Mouse (Mus musculus): Measurements from ENCODE around the gene Trpm3. TPM values are rescaled to one million over a fixed set of nuclear protein-coding genes. Genes with fewer than 3 reads are reported as not detected.

Gene Trpm3
- polyA plus RNA-seq, 1 experiment from 2014 or later, result 1.8 TPM

GRCm38 (mm10) chr19:22884357-22884756, 745.5 kb downstream of the Trpm3 start:
- H3K4me2 ChIP-seq, result peak overlapping the region; percentile 58

GRCm38 (mm10) chr19:22885051-22885450, 746.2 kb downstream of the Trpm3 start:
- Histone ChIP-seq H3K36me3 (ENCODE audit: control insufficient read depth, insufficient read depth, low read length) (no peaks in the 10 kb centered on the region), H3K27ac (ENCODE audit: low read depth, low read length) (no peak overlapping the region), H3K27me3 (ENCODE audit: control insufficient read depth, insufficient read depth, low read length) (no peaks in the 10 kb centered on the region), H3K9me3 (replicated peaks; ENCODE audit: control insufficient read depth, low read length) (no peaks in the 10 kb centered on the region), H3K4me3 (ENCODE audit: low read depth, low read length) (no peak overlapping the region), H3K4me2 (no peak overlapping the region), H3K4me1 (ENCODE audit: control insufficient read depth, insufficient read depth, low read length) (no peaks in the 10 kb centered on the region), H3K9ac (ENCODE audit: low read depth, low read length) (no peak overlapping the region)
- ATAC-seq (replicated peaks; ENCODE audit: insufficient number of reproducible peaks, low FRiP score, low TSS enrichment), result no peak
- WGBS (ENCODE audit: insufficient replicate concordance), result 78% methylated on average over 5 of the region's 5 CpGs

More at GRCm38 (mm10) chr19:22884357-22884756, 745.5 kb downstream of the Trpm3 start:
- Histone ChIP-seq H3K36me3 (ENCODE audit: control insufficient read depth, insufficient read depth, low read length) (no peaks in the 10 kb centered on the region), H3K4me1 (ENCODE audit: control insufficient read depth, insufficient read depth, low read length) (no peaks in the 10 kb centered on the region), H3K27me3 (ENCODE audit: control insufficient read depth, insufficient read depth, low read length) (no peaks in the 10 kb centered on the region), H3K4me3 (ENCODE audit: low read depth, low read length) (peak overlapping the region; percentile 22; the same call in 1 of the 2 replicates), H3K27ac (ENCODE audit: low read depth, low read length) (no peak overlapping the region), H3K9me3 (replicated peaks; ENCODE audit: control insufficient read depth, low read length) (no peaks in the 10 kb centered on the region), H3K9ac (ENCODE audit: low read depth, low read length) (no peak overlapping the region)
- WGBS (ENCODE audit: insufficient replicate concordance), result 44% methylated on average over 11 of the region's 11 CpGs
- no peak for ATAC-seq (replicated peaks; ENCODE audit: insufficient number of reproducible peaks, low FRiP score, low TSS enrichment)

- 79% methylated on average over 7 of the region's 7 CpGs for WGBS (ENCODE audit: insufficient replicate concordance)
- H3K4me1 ChIP-seq (ENCODE audit: control insufficient read depth, insufficient read depth, low read length), result 0 out of 2 replicates have a peak, but pooled peaks cover 6% of the 10 kb centered on the region
- H3K4me3 ChIP-seq (ENCODE audit: low read depth, low read length), result no peak overlapping the region
- no peak overlapping the region for H3K9ac ChIP-seq (ENCODE audit: low read depth, low read length)
- no peaks in the 10 kb centered on the region for H3K9me3 ChIP-seq (replicated peaks; ENCODE audit: control insufficient read depth, low read length)
- H3K36me3 ChIP-seq (ENCODE audit: control insufficient read depth, insufficient read depth, low read length), result no peaks in the 10 kb centered on the region
- no peaks in the 10 kb centered on the region for H3K27me3 ChIP-seq (ENCODE audit: control insufficient read depth, insufficient read depth, low read length)
- ATAC-seq (replicated peaks; ENCODE audit: insufficient number of reproducible peaks, low FRiP score, low TSS enrichment), result no peak
- H3K4me2 ChIP-seq, result no peak overlapping the region
- H3K27ac ChIP-seq (ENCODE audit: low read depth, low read length), result no peak overlapping the region
These were observed 763.0 kb downstream of the Trpm3 start for GRCm38 (mm10) chr19:22901892-22902291.

DNA sequence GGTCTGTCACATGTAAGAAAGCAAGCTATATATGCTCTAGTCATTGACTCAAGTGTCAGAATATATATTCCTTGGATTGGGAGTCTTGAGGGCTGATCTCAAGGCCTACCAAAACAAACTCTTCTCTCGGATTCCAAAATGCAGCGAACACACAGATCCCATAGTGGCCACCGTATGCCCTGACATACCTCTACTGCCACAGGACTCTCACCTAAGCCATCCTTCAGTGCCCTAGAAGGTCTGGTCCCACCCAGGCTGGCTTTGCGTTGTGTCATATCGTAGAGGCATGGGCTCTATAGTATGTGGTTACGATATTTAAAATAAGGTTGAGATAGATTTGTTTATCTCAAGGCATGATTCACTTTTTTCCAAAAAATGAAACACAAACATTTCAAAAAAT, 763.5 kb downstream of the Trpm3 start:
- no peak overlapping the region for H3K4me2 ChIP-seq
- H3K4me3 ChIP-seq (ENCODE audit: low read depth, low read length), result no peak overlapping the region
- no peak overlapping the region for H3K9ac ChIP-seq (ENCODE audit: low read depth, low read length)
- H3K9me3 ChIP-seq (replicated peaks; ENCODE audit: control insufficient read depth, low read length), result no peaks in the 10 kb centered on the region
- no peak overlapping the region for H3K27ac ChIP-seq (ENCODE audit: low read depth, low read length)
- no peak for ATAC-seq (replicated peaks; ENCODE audit: insufficient number of reproducible peaks, low FRiP score, low TSS enrichment)
- H3K36me3 ChIP-seq (ENCODE audit: control insufficient read depth, insufficient read depth, low read length), result no peaks in the 10 kb centered on the region
- no peaks in the 10 kb centered on the region for H3K27me3 ChIP-seq (ENCODE audit: control insufficient read depth, insufficient read depth, low read length)
- H3K4me1 ChIP-seq (ENCODE audit: control insufficient read depth, insufficient read depth, low read length), result 0 out of 2 replicates have a peak, but pooled peaks cover 6% of the 10 kb centered on the region
- 92% methylated on average over 6 of the region's 6 CpGs for WGBS (ENCODE audit: insufficient replicate concordance)

GRCm38 (mm10) chr19:22905066-22905482, 766.2 kb downstream of the Trpm3 start:
- Histone ChIP-seq H3K9me3 (replicated peaks; ENCODE audit: control insufficient read depth, low read length) (no peaks in the 10 kb centered on the region), H3K4me1 (ENCODE audit: control insufficient read depth, insufficient read depth, low read length) (0 out of 2 replicates have a peak, but pooled peaks cover 6% of the 10 kb centered on the region), H3K9ac (ENCODE audit: low read depth, low read length) (no peak overlapping the region), H3K27me3 (ENCODE audit: control insufficient read depth, insufficient read depth, low read length) (no peaks in the 10 kb centered on the region), H3K36me3 (ENCODE audit: control insufficient read depth, insufficient read depth, low read length) (no peaks in the 10 kb centered on the region), H3K4me2 (peak overlapping the region; percentile 37), H3K27ac (ENCODE audit: low read depth, low read length) (peak overlapping the region; percentile 83), H3K4me3 (ENCODE audit: low read depth, low read length) (no peak overlapping the region)
- 51% methylated on average over 11 of the region's 11 CpGs for WGBS (ENCODE audit: insufficient replicate concordance)
- peak; percentile 76; the same call in 1 of the 2 replicates for ATAC-seq (replicated peaks; ENCODE audit: insufficient number of reproducible peaks, low FRiP score, low TSS enrichment)

DNA sequence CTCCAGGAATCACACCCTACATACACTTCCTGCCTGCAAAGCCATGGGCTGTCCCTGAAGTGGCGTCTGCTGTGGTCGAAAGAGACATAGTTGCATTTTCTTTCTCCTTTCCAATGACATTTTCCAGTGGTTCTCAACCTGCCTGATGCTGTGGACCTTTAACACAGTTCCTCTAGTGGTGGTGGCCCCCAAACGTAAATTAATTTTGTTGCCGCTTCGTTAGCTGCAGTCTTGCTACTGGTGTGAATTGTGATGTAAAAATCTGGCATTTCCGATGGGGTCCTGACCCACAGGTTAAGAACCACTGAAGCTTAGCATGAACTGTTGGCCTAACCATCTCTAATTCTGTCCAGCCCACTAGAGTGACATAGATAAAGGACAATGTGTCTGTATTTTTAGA, 771.8 kb downstream of the Trpm3 start:
- no peaks in the 10 kb centered on the region for H3K27me3 ChIP-seq (ENCODE audit: control insufficient read depth, insufficient read depth, low read length)
- ATAC-seq (replicated peaks; ENCODE audit: insufficient number of reproducible peaks, low FRiP score, low TSS enrichment), result no peak
- H3K36me3 ChIP-seq (ENCODE audit: control insufficient read depth, insufficient read depth, low read length), result no peaks in the 10 kb centered on the region
- 0 out of 2 replicates have a peak, but pooled peaks cover 3% of the 10 kb centered on the region for H3K4me1 ChIP-seq (ENCODE audit: control insufficient read depth, insufficient read depth, low read length)
- no peak overlapping the region for H3K4me2 ChIP-seq
- H3K9ac ChIP-seq (ENCODE audit: low read depth, low read length), result no peak overlapping the region
- WGBS (ENCODE audit: insufficient replicate concordance), result 75% methylated on average over 6 of the region's 6 CpGs
- H3K4me3 ChIP-seq (ENCODE audit: low read depth, low read length), result no peak overlapping the region
- no peaks in the 10 kb centered on the region for H3K9me3 ChIP-seq (replicated peaks; ENCODE audit: control insufficient read depth, low read length)
- H3K27ac ChIP-seq (ENCODE audit: low read depth, low read length), result no peak overlapping the region

GRCm38 (mm10) chr19:22912971-22913370, 774.1 kb downstream of the Trpm3 start:
- Histone ChIP-seq H3K4me1 (ENCODE audit: control insufficient read depth, insufficient read depth, low read length) (peaks cover 7% of the 10 kb centered on the region; the same call in 1 of the 2 replicates), H3K4me2 (no peak overlapping the region), H3K36me3 (ENCODE audit: control insufficient read depth, insufficient read depth, low read length) (no peaks in the 10 kb centered on the region), H3K9me3 (replicated peaks; ENCODE audit: control insufficient read depth, low read length) (no peaks in the 10 kb centered on the region), H3K27me3 (ENCODE audit: control insufficient read depth, insufficient read depth, low read length) (no peaks in the 10 kb centered on the region), H3K27ac (ENCODE audit: low read depth, low read length) (no peak overlapping the region), H3K4me3 (ENCODE audit: low read depth, low read length) (no peak overlapping the region), H3K9ac (ENCODE audit: low read depth, low read length) (no peak overlapping the region)
- WGBS (ENCODE audit: insufficient replicate concordance), result 79% methylated on average over 4 of the region's 4 CpGs
- no peak for ATAC-seq (replicated peaks; ENCODE audit: insufficient number of reproducible peaks, low FRiP score, low TSS enrichment)

GRCm38 (mm10) chr19:22915868-22916642, 777.2 kb downstream of the Trpm3 start:
- ATAC-seq (replicated peaks; ENCODE audit: insufficient number of reproducible peaks, low FRiP score, low TSS enrichment), result no peak
- WGBS (ENCODE audit: insufficient replicate concordance), result 22% methylated on average over 16 of the region's 16 CpGs

More at GRCm38 (mm10) chr19:22915868-22916642, 777.2 kb downstream of the Trpm3 start:
- H3K9ac ChIP-seq (ENCODE audit: low read depth, low read length), result no peak overlapping the region
- H3K4me3 ChIP-seq (ENCODE audit: low read depth, low read length), result peak overlapping the region; percentile 31
- H3K36me3 ChIP-seq (ENCODE audit: control insufficient read depth, insufficient read depth, low read length), result no peaks in the 10 kb centered on the region
- H3K9me3 ChIP-seq (replicated peaks; ENCODE audit: control insufficient read depth, low read length), result no peaks in the 10 kb centered on the region
- no peaks in the 10 kb centered on the region for H3K27me3 ChIP-seq (ENCODE audit: control insufficient read depth, insufficient read depth, low read length)
- H3K4me1 ChIP-seq (ENCODE audit: control insufficient read depth, insufficient read depth, low read length), result peaks cover 4% of the 10 kb centered on the region; the same call in 1 of the 2 replicates
- peak overlapping the region; percentile 37 for H3K27ac ChIP-seq (ENCODE audit: low read depth, low read length)
- peak overlapping the region; percentile 65 for H3K4me2 ChIP-seq
